Mouse (Mus musculus) liver (tissue): ENCODE data around the gene Padi4.

Source experiments
- DNase-seq: peaks from one replicate; pipeline ENCODE4 v3.0.0-alpha.2; 2020; ENCODE audit warnings: mixed read lengths

Padi4 gene

DNA sequence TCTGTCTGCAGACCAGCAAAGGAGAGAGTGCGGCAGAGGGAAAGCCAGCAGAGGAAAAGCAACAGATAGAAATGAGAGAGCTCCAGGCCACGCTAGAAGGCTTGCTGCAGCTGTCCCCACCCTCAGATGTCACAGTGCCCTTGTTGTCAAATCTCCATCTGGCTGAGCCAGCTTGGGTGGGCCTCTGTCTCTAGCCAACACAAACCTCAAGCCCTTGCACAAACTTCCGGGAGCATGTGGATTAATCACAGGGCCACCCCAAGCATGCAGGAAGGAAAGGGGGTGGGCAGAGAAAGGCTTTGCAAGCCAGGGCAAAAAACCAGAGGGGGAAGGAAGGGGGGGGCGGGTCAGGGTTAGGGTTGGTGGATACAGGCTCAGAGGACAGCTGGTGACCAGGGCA lies 13.4 kb upstream of the Padi4 start:
- DNase-seq: peak; percentile 37

DNA sequence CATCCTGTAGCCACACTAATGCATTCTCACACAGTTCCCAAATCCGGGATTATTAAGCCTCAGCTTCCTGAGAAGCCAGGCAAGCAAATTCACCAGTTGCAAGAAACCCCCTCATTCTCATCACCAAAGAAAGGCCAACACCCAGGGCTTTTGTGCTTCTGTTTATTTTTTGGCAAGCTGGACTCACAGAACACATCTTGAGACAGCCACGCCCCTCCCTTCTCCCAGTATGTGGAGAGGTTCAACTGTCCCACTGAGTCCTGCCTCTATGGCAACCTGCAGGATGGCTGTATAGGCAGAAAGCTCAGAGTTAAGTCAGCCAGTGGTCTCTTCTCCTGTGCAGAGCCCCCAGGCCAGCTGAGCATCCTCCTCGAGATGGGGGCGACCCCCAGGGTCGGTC lies 11.2 kb upstream of the Padi4 start:
- DNase-seq: no peak

DNA sequence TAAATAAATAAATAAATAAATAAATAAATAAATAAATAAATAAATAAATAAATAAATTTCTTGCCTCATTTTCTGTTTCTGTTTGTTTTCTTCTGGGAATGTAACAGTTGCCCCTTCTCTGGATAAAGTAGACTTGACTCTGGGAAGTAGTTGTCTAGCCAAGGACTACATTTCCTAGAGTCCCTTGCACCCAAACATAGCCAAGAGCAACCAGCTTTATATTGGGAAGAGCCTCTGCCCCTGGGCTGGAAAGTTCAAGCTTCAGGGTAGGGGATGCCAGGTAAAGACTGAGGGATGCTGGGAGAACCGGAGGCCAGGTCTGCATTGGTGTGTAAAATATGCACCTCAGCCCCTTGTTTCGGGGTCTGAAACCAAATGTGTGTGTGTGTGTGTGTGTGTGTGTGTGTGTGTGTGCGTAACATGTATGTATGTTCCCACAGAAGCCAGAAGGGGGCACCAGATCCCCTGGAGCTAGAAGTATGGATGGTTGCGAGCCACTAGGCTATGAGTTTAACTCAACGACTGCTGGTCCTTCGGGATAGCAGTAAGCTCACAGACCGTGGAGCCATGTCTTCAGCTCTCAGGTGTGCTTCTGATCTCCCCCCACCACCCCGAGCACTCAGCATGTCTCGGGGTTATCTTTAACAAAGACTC lies 10.4 kb upstream of the Padi4 start:
- no peak for DNase-seq

DNA sequence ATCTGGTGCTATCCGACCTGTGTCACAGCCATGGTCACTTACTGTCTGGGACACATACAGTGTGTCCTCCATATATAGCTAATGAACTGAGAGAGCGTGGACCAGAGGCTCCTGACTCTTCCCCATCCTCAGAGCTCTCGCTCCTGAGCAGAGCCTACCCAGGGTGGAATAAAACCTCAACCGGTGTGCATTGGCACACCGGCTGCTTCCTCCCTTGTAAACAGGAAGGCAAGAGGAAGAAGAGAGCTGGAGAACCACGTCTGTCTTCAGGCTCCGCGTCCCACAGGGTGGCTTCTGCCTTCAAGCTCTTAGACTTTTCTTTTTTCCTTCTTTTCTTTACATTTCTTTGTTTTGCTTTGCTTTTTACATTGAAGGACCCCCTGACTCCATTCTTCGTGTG lies 8.8 kb upstream of the Padi4 start:
- no peak for DNase-seq

DNA sequence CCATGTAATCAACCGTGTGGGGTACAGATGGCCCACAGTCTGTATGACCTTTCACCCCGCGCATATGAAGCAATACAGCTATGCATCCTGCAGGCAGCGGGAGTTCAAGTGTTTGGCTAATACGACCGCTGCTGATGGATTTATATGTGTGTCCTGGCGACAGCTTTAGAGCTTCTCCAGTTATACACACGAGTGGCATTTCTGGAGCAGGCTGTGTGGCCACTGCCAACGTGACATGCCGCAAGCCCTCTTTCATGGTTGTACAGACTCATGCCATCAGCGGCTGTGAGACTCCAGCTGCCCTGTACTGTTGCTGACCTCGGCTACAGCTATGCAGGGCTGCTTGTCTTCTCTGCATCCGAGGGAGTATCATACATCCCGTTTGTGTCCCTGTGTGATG lies 6.5 kb upstream of the Padi4 start:
- DNase-seq: no peak

DNA sequence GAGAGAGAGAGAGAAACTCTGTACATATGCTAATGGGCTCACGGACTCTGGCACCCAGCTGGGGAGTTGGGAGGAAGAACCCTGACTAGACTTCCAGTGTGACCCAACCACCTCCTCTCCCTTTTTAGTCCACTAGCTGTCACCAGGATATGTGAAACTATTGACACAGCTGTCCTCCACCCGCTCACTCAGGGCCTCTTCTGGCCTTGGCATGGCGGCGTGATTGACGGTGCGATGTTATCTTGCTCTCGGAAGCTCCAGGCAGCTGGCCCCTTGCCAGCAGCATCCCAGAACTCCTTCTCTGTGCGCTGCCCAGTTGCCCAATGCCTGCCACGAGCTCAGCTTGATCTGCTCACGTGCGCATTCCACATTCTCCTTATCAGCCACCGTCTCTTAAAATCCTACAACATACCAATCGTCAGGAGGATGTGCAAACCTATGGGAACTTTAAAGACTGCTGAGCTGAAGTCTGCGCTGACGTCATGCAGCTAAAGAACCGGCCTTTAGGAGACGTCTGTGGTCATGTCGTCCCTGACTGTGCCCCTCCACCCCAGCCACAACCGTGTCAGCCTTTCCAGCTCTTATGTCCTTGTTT lies 5.9 kb upstream of the Padi4 start:
- DNase-seq: peak; percentile 58

DNA sequence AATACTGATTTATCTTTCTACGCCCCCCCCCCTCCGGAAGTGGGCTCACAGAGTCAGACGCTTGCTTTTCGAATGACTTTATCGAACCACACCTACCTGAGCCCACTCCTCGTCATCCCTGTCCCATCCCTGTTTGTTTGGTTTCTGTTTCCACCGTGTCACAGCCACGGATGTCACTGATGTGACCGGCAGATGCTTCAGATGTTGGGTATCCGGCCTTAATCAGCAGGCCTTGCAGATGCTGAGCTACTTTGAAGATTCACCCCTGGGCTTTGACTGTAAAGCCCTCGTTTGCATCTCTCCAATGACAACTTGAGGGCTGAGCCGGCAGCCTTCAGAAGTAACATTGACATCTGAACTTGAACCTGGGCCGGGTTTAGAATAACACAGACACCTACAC lies 2.6 kb upstream of the Padi4 start:
- DNase-seq: no peak

DNA sequence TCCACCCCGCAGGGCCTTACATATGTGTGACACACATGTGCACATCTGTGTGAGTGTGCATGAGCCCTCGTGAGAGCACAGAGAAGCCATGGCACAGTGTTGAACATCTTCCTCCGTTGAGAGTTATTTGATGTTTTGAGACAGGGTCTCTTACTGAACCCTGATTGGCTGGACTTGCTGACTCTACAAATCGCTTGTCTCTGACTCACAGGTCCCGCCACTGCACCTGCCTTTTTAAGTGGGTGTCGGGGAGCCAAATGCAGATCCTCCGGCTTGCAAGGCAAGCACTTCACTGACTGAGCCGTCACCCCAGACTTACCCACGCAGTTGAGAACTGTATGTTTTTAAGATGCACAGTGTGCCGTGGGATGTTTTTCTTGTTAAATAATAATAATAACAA lies 1.8 kb upstream of the Padi4 start:
- DNase-seq: no peak

DNA sequence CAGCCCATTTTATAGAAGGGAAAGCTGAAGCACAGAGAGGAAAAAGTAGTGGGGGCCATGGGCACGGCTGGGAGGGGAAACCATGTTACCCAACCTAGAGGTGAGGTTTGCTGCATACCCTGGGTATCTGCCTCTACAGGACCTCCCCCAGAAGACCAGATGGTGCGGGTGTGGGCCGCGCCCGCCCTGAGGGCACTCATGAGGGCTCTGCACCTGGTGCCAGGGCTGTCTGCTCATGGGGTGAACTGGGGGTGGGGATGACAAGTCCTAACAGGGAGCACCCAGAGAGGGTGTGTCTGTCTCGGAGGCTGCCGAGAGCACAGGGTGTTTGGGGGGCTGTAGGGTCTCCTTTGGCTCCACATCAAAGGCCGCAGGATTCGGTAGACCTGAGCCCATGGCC lies 857 bp upstream of the Padi4 start:
- no peak for DNase-seq

DNA sequence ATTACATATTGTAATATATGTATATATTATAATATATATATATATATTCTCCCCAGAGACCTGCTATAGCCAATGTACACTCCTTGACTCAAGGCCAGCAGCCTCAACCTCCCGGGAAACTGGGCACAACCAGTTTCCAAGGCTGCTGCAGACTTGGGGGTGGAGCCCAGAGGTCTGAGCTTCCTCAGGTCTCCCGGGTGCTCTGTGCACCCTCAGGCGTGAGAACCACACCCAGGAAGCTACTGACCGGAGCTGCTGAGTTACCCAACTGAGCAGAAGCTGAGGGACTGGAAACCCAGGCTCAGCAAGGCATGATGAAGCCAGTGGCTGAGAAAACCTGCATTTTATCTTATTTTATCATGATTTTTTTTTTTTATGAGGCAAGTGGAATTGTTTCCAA lies 2.9 kb downstream of the Padi4 start:
- DNase-seq: no peak

DNA sequence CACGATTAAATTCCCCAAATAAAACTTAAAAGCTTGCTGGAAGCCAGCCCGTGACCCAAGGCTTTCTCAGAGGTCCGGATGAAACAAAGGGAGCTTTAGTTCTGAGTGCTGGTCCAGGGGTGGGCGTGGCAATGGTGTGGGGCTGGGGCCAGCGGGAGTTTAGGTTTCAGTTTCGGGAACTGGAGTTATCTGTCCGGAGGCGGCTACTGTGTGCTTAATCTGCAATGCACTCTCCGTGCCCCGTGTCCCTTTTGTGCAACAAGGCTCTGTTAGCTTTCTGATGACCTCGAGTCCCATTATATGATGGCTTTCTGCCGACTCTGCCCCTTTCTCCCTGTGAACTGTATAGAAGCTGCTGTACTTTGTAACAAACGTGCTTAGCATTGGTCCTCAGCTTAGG lies 3.6 kb downstream of the Padi4 start:
- DNase-seq: peak; percentile 65

DNA sequence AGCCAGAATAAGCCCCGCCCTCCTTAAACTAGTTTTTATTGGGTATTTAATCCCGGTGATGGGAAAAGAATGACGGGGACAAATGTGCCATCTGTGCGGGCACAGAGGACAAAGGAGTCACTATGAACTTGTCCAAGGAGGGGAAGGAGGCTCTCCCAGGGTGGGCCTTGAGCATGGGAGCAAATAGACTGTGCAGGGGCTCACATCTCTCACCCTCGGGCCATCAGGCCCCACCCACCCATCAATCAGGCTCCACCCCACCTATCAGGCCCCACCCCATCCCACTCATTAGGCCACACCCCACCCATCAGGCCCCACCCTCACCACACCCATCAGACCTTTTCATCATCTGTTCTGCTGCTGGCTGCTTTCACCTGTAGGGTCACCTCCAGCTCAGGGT lies 5.1 kb downstream of the Padi4 start:
- DNase-seq: no peak

DNA sequence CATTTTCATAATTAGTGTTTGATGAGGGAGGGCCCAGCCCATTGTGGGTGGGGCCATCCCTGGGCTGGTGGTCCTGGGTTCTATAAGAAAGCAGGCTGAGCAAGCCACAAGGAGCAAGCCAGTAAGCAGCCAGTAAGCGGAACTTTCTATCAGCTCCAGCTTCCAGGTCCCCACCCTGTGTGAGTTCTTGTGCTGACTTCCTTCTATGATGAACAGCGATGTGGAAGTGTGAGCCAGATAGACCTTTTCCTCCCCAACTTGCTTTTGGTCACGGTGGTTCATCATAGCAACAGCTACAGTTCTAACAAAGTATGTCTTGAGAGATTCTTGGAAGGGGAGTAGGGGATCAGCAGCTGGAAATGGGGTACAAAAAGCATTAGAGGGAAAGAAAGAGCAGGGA lies 8.1 kb downstream of the Padi4 start:
- no peak for DNase-seq

DNA sequence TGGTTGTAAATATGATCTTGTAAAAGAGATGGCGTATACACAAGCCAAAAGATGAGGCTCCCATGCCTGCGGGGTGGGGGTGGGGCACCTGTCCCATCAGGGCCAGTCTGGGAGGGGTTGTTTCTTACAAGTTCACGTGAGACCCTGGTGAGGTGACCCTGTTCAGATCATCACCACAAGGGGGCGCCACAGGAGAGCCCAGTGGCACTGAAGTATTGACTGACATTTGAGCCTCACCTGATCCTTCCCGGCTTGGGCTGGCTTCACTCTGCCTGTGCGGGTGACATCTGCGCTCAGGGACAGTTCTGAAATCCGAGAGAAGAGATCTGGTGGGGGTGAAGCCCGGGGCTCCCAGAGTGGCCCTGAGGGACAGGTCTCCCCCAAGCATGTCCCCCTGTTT lies 10.9 kb downstream of the Padi4 start:
- DNase-seq: peak; percentile 74

DNA sequence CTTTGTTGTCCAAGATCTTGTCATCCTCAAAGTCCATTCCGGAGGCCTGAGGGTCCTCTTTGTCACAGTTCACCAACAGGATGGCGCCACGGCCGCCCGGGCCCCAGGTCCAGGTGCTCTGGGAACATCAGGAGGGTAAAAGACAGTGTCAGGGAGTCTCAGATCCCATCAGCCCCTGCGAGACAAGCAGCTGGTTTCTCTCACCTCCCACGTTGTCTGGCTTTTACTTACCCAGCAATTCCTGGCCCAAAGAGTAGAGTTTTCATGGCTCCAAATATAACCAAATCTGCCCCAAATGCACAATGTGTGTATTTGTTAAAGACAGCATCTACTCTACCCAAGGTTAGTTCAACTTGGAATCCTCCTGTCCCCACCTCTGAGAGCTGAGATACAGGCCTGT lies 12.4 kb downstream of the Padi4 start:
- DNase-seq: no peak

DNA sequence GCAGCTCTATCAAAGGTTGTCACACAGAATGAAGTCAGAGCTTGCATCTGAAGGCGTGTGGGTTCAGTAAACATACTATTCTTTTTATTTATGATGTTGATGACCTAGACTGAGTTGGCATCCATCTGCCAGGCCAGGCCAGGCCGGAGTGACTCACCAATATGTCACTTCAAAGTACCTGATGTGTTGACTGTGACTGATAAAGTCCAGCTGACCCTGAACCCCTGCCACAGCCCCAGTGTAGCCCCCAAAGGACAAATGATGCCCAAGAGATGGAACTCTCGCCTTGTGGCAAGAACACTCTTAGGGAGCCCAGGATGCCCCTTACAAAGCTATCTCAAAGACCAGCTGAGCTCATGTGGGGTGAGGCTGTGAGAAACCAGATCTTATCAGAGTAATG lies 18.2 kb downstream of the Padi4 start:
- no peak for DNase-seq

DNA sequence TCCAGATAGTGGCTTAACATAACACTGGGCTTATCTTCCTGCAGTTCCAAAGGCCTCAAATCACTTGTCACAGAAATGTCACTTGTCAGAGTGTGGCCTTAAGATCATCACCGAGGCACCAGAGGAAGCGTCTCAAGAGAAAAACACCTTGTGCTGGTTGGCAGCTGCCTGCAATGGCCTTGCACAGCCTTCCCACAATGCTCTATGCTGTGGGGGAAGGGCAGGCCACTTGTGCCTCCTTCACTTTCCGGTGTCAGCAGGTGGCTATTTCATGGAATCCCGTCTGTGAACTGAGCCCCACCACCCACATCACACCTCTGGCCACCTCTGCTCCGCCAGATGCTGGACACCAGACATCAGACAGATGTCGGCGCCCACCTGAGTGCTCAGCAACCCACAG lies 20.7 kb downstream of the Padi4 start:
- DNase-seq: no peak

DNA sequence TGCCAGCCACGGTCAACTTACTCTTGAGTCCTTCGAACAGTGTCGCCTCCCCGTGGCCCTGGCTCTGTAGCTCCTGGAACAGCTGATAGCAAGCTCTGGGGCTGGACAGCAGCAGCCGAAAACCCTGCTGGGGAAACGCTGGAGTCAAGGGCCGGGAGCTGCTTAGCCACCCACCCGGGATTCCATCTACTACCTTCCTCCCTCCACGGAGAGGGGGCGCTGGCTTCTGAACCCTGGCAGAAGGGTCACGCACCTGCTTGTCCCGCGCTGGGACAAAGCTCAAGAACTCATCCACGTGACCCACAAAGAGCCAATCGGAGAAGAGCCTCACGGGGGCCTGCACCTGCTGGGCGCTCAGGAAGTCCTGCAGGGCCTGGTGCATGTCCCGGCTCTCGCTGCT lies 23.7 kb downstream of the Padi4 start:
- peak; percentile 19 for DNase-seq

DNA sequence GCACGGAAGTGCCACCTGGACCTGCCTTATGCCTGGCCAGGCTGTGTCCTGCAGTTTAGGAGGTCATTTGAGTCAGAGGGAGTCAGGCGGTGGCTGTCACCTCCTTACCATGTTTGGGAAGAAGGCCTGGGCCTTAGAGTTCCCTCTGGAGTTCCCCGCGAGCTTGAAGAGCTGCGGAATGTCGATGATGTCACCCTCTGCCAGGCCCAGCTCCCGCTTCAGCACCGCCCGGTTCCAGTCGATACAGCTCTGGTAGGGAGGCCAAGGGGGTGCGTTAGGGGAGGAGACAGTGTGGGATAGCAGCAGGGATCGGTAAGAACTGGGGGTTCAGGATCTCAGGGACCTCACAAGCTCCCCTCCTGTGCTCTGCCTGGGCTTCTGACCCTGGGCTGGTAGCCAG lies 26.1 kb downstream of the Padi4 start:
- no peak for DNase-seq

DNA sequence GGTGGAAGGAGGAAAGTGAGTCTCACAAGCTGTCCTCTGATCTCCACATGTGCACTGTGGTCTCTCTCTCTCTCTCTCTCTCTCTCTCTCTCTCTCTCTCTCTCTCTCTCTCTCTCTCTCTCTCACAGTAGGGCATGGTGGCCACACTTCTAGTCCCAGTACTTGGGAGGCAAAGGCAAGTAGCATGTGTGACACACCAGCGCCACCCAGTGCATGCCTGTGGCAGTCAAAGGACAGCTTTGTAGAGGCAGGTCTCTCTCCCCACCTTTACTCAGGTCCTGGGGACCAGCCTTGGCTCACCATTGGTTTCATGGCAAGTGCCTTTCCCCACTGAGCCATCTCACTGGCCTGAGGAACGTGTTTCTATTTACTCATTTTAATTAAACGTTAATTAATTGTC lies 29.4 kb downstream of the Padi4 start:
- DNase-seq: peak; percentile 67

DNA sequence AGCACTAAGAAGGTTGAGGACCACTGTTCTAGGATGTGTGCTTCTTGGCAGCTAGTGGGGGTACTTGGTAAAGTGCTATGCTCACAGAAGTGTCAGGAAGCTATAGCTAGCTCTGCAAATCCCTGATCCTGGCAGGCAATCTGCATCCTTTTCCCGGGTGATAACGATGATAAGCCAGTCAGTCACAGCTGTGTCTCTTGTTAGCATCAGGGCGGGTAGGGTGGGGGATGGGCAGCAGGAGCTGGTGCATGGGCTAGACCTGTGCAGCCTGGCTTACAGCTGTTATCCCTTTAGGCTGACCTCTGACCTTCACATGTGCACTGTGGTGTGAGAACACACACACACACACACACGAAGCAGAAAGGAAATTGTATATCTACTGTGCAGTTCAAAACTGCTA lies 30.9 kb downstream of the Padi4 start:
- DNase-seq: no peak

DNA sequence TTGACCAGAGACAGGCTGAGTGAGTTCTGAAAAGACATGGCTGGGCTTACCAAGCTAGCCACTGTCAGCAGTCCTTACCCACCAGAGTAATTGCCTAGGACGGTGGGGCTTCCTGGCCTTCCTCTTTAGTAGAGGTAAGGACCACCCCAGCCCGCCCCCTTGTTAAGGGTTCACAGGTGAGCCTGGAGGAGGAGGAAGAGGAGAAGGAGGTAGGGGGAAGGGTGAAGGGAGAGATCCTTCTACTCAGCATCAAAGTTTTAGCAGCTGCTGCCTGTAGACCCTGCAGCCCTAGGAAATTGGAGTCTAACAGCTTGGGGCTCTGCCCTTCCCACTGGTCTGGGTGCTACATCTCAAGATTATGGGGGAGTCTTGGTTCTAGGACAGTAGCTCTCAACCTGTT lies 31.5 kb downstream of the Padi4 start, which contains the start of gene Padi6:
Gene Padi6, minus strand, starts transcription at position 101 of the 400 bp plus-strand sequence.
- no peak for DNase-seq

DNA sequence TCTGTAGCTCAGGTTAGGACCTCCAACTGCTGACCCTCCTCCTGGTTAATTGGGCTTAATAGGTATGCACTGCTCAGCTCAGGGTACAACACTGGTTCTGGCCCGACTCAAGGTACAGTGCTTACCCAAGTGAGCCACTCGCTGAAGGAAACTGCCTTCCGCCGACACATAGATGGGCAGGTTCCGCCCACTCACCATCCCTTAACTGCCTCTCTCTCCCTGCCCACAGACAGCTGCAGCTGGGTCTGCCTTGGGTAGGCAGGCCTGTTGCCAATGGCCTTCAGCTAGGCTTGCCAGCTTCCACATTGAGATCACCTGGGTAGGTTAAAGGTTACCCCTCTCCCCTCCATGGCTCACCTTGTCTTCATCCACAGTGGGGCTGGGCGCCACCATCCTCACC lies 32.6 kb downstream of the Padi4 start:
- DNase-seq: no peak

DNA sequence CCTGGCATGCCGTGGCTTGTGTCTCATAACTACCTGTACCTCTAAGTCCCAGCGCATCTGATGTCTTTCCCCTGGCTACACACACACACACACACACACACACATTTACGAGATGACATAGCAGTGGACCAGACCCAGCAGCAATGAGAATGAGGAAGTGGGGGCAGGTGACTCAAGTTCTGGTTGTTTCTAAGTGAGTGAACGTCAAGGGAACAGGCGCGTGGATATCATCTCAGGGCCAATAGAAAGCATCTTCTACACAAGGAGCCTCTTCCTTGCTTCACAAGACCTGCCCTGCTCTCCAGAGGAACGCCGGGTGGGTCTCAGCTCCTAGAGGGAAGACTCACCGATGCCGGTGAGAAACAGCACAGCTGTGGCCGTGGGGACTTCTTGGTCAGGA lies 33.4 kb downstream of the Padi4 start:
- DNase-seq: no peak

DNA sequence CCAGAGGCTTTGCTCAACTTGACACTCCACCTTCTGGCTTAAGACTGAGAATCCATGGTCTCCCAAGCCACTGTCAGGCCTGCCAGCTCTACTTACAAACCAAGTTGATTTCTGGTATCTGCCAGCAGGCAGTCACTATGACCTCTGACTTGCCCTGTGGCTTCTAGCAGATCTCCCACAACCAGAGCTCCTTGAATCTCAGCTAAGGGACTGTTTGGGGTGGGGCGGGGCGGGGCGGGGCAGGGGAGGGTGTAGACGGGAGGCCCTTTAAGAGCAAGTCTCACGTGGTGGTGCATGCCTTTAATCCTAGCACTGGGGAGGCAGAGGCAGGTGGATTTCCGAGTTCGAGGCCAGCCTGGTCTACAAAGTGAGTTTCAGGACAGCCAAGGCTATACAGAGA lies 41.2 kb downstream of the Padi4 start:
- no peak for DNase-seq
